Mouse (Mus musculus): ENCODE data around the gene Krtap2-4. TPM values are rescaled to one million over a fixed set of nuclear protein-coding genes. Genes with fewer than 3 reads are reported as not detected.
"Not testable (repeated sequence)": the region's sequence is repeated elsewhere in the genome, so short reads cannot be mapped to it uniquely, and the experiment has no call there.

The Krtap2-4 gene
- total RNA-seq (2022), result not detected

GRCm38 (mm10) chr11:99614796-99615363 lies at the start of gene Krtap2-4:
Gene Krtap2-4 (minus strand): TSS chr11:99614846.
- no peak for DNase-seq (ENCODE audit: low spot score)

DNA sequence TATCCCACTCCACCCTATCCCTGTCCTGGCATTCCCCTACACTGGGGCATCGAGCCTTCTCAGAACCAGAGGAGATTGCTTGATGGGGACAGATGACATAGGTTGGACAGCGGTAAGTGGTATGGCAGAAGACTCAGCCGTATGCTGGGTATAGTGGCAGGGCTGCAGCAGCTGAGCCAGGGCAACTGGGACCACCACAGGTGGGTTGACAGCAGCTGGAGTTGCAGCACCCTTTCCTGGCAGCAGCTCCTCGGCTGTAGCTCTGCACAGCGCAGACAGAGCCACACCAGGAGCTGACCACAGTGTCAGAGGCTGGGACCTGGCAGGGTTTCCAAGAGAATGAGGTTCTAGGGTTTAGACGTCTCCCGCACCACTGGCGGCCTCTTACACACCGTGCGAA lies 48.2 kb upstream of the Krtap2-4 start:
- no peak for DNase-seq (ENCODE audit: low spot score)

- no peak for DNase-seq (ENCODE audit: low spot score)
Observed at GRCm38 (mm10) chr11:99659256-99659655, 44.6 kb upstream of the Krtap2-4 start.

DNA sequence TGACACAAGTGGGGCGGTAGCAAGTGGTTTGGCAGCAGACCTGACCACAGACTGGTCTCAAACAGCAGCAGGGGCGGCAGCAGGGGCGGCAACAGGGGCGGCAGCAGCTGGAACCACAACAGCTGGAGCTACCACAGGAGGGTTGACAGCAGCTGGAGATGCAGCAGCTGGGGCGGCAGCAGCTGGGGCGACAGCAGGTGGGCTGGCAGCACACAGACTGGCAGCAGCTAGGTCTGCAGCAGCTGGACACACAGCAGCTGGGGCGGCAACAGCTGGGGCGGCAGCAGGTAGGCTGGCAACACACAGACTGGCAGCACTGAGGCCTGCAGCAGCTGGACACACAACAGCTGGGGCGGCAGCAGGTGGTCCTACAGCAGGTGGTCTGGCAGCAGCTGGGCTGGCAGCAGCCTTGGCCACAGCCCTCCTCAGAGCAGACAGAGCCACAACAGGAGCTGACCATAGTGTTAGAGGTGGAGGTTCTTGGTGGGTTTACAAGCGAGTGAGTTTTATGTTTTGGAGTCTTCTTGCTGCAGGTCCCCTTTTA lies 43.9 kb upstream of the Krtap2-4 start, which contains the start of gene Gm11563:
Gene Gm11563, minus strand, starts transcription at position 494 of the 544 bp plus-strand sequence.
- DNase-seq (ENCODE audit: low spot score), result not testable (repeated sequence)

GRCm38 (mm10) chr11:99657051-99657450 lies 42.4 kb upstream of the Krtap2-4 start:
- DNase-seq (ENCODE audit: low spot score), result no peak

GRCm38 (mm10) chr11:99650136-99650535 lies 35.5 kb upstream of the Krtap2-4 start, which contains the start of gene Gm11555:
Gene Gm11555 (minus strand): TSS chr11:99650236.
- no peak for DNase-seq (ENCODE audit: low spot score)

GRCm38 (mm10) chr11:99646444-99646843 lies 31.8 kb upstream of the Krtap2-4 start:
- no peak for DNase-seq (ENCODE audit: low spot score)

- no peak for DNase-seq (ENCODE audit: low spot score)
Observed at GRCm38 (mm10) chr11:99644351-99644750, 29.7 kb upstream of the Krtap2-4 start.

DNA sequence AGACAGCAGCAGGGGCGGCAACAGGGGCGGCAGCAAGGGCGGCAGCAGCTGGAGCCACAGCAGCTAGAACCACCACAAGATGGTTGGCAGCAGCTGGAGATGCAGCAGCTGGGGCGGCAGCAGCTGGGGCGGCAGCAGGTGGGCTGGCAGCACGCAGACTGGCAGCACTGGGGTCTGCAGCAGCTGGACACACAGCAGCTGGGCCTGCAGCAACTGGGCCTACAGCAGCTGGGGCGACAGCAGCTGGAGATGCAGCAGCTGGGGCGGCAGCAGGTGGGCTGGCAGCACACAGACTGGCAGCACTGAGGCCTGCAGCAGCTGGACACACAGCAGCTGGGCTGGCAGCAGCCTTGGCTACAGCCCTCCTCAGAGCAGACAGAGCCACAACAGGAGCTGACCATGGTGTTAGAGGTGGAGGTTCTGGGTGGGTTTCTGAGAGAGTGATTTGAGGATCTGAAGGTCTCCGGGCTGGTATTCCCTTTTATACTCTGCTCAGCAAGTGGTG lies 29.0 kb upstream of the Krtap2-4 start, which contains the start of gene Krtap4-7:
Gene Krtap4-7, minus strand, starts transcription at position 455 of the 505 bp plus-strand sequence.
- DNase-seq (ENCODE audit: low spot score), result not testable (repeated sequence)

- DNase-seq (ENCODE audit: low spot score), result no peak
Observed at GRCm38 (mm10) chr11:99640926-99641325, 26.3 kb upstream of the Krtap2-4 start.

DNA sequence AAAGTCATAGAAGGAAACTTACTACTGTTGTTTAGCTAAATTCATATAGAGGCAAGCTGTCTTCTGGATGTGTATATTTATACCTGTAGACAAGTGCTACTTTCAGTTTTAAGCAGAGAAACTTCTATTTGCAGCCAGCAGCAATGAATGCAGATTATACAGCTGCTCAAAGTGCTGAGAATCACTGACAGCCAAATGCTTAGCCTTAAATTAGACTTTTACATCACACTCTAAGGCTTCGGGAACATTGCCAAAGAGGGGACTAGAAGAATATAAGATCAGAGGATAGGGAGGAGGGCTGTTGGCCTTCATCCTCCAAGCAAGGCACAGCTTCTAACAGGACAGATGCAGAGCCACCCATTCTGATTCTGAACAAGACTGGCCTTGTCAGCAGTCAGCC lies 22.4 kb upstream of the Krtap2-4 start:
- DNase-seq (ENCODE audit: low spot score), result no peak

GRCm38 (mm10) chr11:99634653-99635134 lies 20.0 kb upstream of the Krtap2-4 start, which contains the start of gene Krtap4-2:
Gene Krtap4-2 (minus strand): TSS chr11:99635084.
- DNase-seq (ENCODE audit: low spot score), result no peak

DNA sequence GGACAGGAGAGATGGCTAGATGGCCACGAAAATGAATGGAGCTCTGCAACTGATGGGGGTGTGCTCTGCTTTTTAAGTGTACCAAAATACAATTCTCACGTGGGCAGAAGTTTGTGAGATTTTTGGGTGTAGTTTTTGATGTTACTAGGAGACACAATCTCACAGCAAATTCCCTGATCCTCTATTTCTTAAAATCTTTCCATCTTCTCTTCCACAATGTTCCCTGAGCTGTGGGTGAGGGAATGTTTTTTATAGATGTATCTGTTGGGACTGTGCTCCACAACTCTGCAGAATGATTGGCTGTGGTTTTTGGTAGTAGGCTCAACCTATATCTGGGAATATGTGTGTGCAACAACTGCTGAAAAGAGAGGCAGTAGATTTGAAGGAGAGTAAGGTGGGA lies 18.6 kb upstream of the Krtap2-4 start:
- no peak for DNase-seq (ENCODE audit: low spot score)

DNA sequence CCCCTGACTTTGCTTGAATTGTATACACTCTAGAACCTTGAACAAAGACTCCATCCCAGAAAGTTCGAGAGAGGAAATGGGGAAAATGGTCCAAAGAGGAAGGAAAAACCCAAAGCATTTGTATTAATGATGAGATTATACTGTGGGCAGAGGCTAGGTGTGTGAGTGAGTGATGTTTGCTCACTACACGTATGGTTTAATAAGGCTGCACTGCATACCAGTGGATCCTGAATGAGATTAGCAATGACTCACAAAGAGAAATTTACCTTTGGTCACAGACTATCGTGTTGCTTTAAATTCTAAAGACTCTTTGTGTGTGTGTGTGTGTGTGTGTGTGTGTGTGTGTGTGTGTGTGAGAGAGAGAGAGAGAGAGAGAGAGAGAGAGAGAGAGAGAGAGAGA lies 16.2 kb upstream of the Krtap2-4 start:
- DNase-seq (ENCODE audit: low spot score), result no peak

DNA sequence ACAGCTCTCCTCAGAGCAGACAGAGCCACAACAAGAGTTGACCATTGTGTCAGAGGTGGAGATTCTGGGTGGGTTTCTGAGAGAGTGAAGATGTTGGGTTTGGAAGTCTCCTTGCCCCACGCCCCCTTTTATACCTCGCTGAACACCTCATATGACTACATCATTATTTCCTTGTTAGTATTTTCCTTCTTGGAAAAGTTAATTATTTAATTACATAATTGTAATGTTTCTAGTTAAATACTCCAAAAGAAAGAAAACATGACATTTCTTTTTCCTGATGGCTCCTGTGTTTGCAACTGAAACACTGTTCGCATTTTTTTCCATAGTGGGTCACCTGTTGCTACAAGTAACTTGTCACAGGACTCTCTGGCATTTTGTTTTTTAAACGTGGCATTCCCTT lies 13.5 kb upstream of the Krtap2-4 start, which contains the start of gene Krtap4-1:
Gene Krtap4-1, minus strand, starts transcription at position 101 of the 400 bp plus-strand sequence.
- no peak for DNase-seq (ENCODE audit: low spot score)

GRCm38 (mm10) chr11:99620335-99620734 lies 5.7 kb upstream of the Krtap2-4 start, which contains the start of gene Gm11562:
Gene Gm11562 (minus strand): TSS chr11:99620435.
- DNase-seq (ENCODE audit: low spot score), result no peak

GRCm38 (mm10) chr11:99610089-99610488 lies 4.6 kb downstream of the Krtap2-4 start, which contains the start of gene Gm11937:
Gene Gm11937 (minus strand): TSS chr11:99610189.
- not testable (repeated sequence) for DNase-seq (ENCODE audit: low spot score)

DNA sequence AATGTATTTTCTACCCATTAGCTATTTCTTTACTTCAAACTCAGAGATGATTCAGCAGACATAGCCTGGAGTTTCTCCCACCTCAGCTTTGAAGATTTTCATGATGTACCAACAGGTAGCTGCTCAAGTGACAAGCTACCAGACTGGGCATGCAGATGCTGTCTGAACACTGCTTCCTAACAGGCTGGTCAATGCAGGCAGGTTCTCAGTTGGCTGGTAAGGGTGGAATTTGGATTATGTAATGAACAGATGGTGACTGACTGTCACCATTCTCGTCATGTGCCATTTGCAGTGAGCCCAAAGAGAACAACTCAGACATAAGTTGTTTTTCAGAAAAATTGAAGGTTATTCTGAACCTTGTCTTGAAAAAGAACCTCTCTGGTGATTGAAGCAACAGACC lies 5.5 kb downstream of the Krtap2-4 start:
- no peak for DNase-seq (ENCODE audit: low spot score)

- DNase-seq (ENCODE audit: low spot score), result not testable (repeated sequence)
Observed at GRCm38 (mm10) chr11:99603208-99603607, 11.4 kb downstream of the Krtap2-4 start, which contains the start of gene Gm11938. Gene Gm11938 (minus strand): TSS chr11:99603308.

- not testable (repeated sequence) for DNase-seq (ENCODE audit: low spot score)
Observed at GRCm38 (mm10) chr11:99597742-99598141, 16.9 kb downstream of the Krtap2-4 start, which contains the start of gene Krtap9-3. Gene Krtap9-3 (minus strand): TSS chr11:99598105.

DNA sequence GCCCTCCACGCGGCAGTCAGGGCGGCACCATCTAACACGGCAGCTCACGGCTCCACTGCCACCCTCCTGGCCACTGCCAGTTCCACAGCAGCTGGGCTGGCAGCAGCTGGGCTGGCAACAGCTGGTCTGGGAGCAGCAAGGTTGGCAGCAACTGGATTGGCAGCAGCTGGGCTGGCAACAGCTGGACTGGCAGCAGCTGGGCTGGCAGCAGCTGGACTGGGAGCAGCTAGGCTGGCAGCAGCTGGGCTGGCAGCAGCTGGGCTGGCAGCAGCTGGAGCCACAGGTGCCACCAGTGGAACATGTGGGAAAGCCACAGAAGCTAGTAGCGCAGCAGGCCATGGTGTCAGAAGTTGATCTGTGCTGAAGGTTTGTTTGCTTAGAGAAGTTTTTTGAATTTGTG lies 23.7 kb downstream of the Krtap2-4 start, which contains the start of gene Krtap1-3:
Gene Krtap1-3, minus strand, starts transcription at position 359 of the 400 bp plus-strand sequence.
- no peak for DNase-seq (ENCODE audit: low spot score)

GRCm38 (mm10) chr11:99585096-99585495 lies 29.6 kb downstream of the Krtap2-4 start:
- DNase-seq (ENCODE audit: low spot score), result no peak

Measured in heart, adult 8-10 months (tissue).